Mouse (Mus musculus): ENCODE measurements around the gene Dusp11.
"Not testable (repeated sequence)": the region's sequence is repeated elsewhere in the genome, so short reads cannot be mapped to it uniquely, and the experiment has no call there.

Gene Dusp11

DNA sequence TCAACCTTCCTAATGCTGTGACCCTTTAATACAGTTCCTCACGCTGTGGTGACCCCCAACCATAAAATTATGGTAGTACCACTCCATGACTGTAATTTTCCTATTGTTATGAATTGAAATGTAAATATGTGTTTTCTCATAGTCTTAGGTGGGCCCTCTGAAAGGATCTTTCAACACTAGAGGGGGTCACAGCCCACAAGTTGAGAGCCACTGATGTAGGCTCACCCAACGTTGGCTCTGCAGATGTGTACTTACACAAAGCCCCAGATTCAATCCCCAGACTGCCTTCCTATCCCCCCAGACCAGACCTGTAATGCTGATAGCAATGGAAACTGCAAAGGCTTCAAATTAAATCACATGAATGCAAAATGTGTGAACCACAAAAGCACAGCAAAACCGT is 25.8 kb downstream of the Dusp11 start:
- DNase-seq = peak in 1 of 2 experiments; percentile 15

GRCm38 (mm10) chr6:85934047-85934446 is 27.4 kb downstream of the Dusp11 start:
- DNase-seq = no peak

GRCm38 (mm10) chr6:85929312-85929711 is 32.2 kb downstream of the Dusp11 start:
- no peak for DNase-seq

GRCm38 (mm10) chr6:85927476-85928464 is 33.7 kb downstream of the Dusp11 start:
- no peak for DNase-seq

GRCm38 (mm10) chr6:85926709-85927108 is 34.8 kb downstream of the Dusp11 start:
- DNase-seq = no peak

GRCm38 (mm10) chr6:85923643-85924042 is 37.8 kb downstream of the Dusp11 start:
- DNase-seq = no peak

- no peak for DNase-seq
Measured at GRCm38 (mm10) chr6:85919401-85919800, 42.1 kb downstream of the Dusp11 start.

- DNase-seq = not testable (repeated sequence)
Measured at GRCm38 (mm10) chr6:85918341-85918740, 43.1 kb downstream of the Dusp11 start.

- no peak for DNase-seq
Measured at GRCm38 (mm10) chr6:85916596-85916995, 44.9 kb downstream of the Dusp11 start.

- DNase-seq = peak; percentile 91
Measured at GRCm38 (mm10) chr6:85915539-85916513, 45.6 kb downstream of the Dusp11 start, which contains the start of gene Nat8f1. Nat8f1 (minus strand) TSS chr6:85915687.

DNA sequence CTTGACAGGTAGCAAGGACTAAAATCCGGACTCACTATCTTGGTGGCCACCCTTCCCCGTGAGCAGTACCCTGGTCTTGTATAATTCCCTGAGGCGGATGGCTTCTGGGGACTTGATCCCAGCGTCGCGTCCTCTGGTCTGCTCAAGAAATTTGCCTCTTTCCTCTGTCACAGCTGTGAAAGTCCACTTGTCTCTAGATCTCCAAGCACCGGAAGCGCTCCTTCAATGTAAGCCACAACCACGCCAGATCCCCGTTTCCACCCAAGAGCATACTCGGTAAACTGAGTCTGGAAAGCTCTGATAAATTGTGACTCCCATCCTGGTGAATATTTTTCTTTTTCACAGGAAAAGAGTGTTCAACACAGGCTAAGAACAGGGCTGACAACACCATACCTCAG is 46.3 kb downstream of the Dusp11 start:
- no peak for DNase-seq

- DNase-seq = no peak
Measured at GRCm38 (mm10) chr6:85911587-85911986, 49.9 kb downstream of the Dusp11 start, which contains the start of gene Tprkb. Tprkb (plus strand) TSS chr6:85911865.

GRCm38 (mm10) chr6:85909704-85910103 is 51.8 kb downstream of the Dusp11 start:
- DNase-seq = no peak

GRCm38 (mm10) chr6:85908341-85908740 is 53.1 kb downstream of the Dusp11 start:
- no peak for DNase-seq

- DNase-seq = not testable (repeated sequence)
Measured at GRCm38 (mm10) chr6:85906911-85907351, 54.5 kb downstream of the Dusp11 start.

DNA sequence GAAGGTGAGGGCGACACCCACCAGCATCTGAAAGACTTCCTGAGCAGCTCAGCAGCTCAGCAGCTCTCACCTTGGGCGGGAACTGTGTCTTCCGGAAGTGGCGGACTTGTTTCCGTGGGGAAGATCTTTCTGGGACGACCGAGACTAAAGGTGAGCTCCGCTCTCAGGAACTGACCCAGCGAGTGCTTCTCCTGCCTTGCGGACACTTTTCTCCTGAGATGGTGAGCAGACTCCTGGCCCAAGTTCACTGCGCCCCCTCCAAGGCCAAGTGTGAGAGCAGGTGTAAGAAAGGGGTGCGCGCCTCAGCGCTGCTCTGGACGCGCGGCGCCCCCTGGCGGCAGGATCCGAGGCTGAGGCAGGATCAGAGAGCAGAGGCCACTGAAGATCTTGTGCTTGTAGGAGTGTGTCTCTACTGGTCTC is 56.8 kb downstream of the Dusp11 start, which contains the start of gene Nat8f4:
TSS of gene Nat8f4 (minus strand) at position 243 of the 420 bp plus-strand sequence.
- peak; percentile 88 for DNase-seq

GRCm38 (mm10) chr6:85902303-85902702 is 59.2 kb downstream of the Dusp11 start:
- DNase-seq = no peak

- DNase-seq = not testable (repeated sequence)
Measured at GRCm38 (mm10) chr6:85898596-85899475, 62.6 kb downstream of the Dusp11 start.

GRCm38 (mm10) chr6:85895061-85895648 is 66.3 kb downstream of the Dusp11 start:
- peak; percentile 36 to 42 for DNase-seq
